Mouse (Mus musculus): ENCODE measurements around the gene Lacc1.

GRCm38 (mm10) chr14:77033391-77033790 lies 3.3 kb downstream of the Lacc1 start:
- TF ChIP-seq CTCF (IDR thresholded peaks at IDR 0.05; ENCODE audit: low read depth, low read length), result no peak
- no peak for TF ChIP-seq POLR2A (IDR thresholded peaks at IDR 0.05; ENCODE audit: insufficient read depth, low read length)

Data from ES-Bruce4 (cell line).